Mouse (Mus musculus) kidney, adult 18-20 months (tissue): ENCODE measurements around the gene Hsd17b6.
"Not testable (repeated sequence)": the region's sequence is repeated elsewhere in the genome, so short reads cannot be mapped to it uniquely, and the experiment has no call there.

Experiments used
- DNase-seq: peaks from one replicate; pipeline ENCODE4 v3.0.0; 2021

Gene Hsd17b6

GRCm38 (mm10) chr10:128007446-128007845 is at the start of gene Hsd17b6:
TSS of gene Hsd17b6 (minus strand) at chr10:128007611.
- DNase-seq = no peak

- DNase-seq = no peak
Observed at GRCm38 (mm10) chr10:128053001-128053400, 45.6 kb upstream of the Hsd17b6 start.

GRCm38 (mm10) chr10:128052136-128052535 is 44.7 kb upstream of the Hsd17b6 start:
- not testable (repeated sequence) for DNase-seq

- DNase-seq = no peak
Observed at GRCm38 (mm10) chr10:128051589-128051988, 44.2 kb upstream of the Hsd17b6 start.

- DNase-seq = no peak
Observed at GRCm38 (mm10) chr10:128050355-128050754, 42.9 kb upstream of the Hsd17b6 start.

GRCm38 (mm10) chr10:128049741-128050140 is 42.3 kb upstream of the Hsd17b6 start:
- DNase-seq = no peak

GRCm38 (mm10) chr10:128048157-128048556 is 40.7 kb upstream of the Hsd17b6 start:
- no peak for DNase-seq

GRCm38 (mm10) chr10:128043041-128043835 is 35.8 kb upstream of the Hsd17b6 start:
- DNase-seq = no peak

GRCm38 (mm10) chr10:128042466-128042865 is 35.1 kb upstream of the Hsd17b6 start:
- no peak for DNase-seq

- no peak for DNase-seq
Observed at GRCm38 (mm10) chr10:128041636-128042035, 34.2 kb upstream of the Hsd17b6 start.

- no peak for DNase-seq
Observed at GRCm38 (mm10) chr10:128040293-128040692, 32.9 kb upstream of the Hsd17b6 start.

- DNase-seq = no peak
Observed at GRCm38 (mm10) chr10:128039858-128040257, 32.4 kb upstream of the Hsd17b6 start.

GRCm38 (mm10) chr10:128039167-128039566 is 31.8 kb upstream of the Hsd17b6 start:
- no peak for DNase-seq

- DNase-seq = no peak
Observed at GRCm38 (mm10) chr10:128037921-128038320, 30.5 kb upstream of the Hsd17b6 start.

- peak; percentile 57 for DNase-seq
Observed at GRCm38 (mm10) chr10:128036746-128037425, 29.5 kb upstream of the Hsd17b6 start.

GRCm38 (mm10) chr10:128030860-128031259 is 23.4 kb upstream of the Hsd17b6 start:
- no peak for DNase-seq

GRCm38 (mm10) chr10:128029931-128030330 is 22.5 kb upstream of the Hsd17b6 start:
- DNase-seq = no peak

- DNase-seq = no peak
Observed at GRCm38 (mm10) chr10:128023496-128023895, 16.1 kb upstream of the Hsd17b6 start.

- no peak for DNase-seq
Observed at GRCm38 (mm10) chr10:128022196-128022595, 14.8 kb upstream of the Hsd17b6 start.

GRCm38 (mm10) chr10:128015068-128015934 is 7.9 kb upstream of the Hsd17b6 start, which contains the start of gene Prim1:
TSS of gene Prim1 (plus strand) at chr10:128015168.
- DNase-seq = peak; percentile 87

GRCm38 (mm10) chr10:128009735-128010134 is 2.3 kb upstream of the Hsd17b6 start:
- no peak for DNase-seq

- DNase-seq = peak; percentile 81
Observed at GRCm38 (mm10) chr10:128008207-128008889, 937 bp upstream of the Hsd17b6 start.
